Mouse (Mus musculus) lung, postnatal 14 days (tissue): Measurements from ENCODE around the gene Smarcd3.

ENCODE experiments used
- DNase-seq: peaks from one replicate; pipeline ENCODE4 v3.0.0; 2021

Smarcd3 gene

GRCm38 (mm10) chr5:24553621-24554244 is 70.5 kb downstream of the Smarcd3 start:
- DNase-seq, result no peak

DNA sequence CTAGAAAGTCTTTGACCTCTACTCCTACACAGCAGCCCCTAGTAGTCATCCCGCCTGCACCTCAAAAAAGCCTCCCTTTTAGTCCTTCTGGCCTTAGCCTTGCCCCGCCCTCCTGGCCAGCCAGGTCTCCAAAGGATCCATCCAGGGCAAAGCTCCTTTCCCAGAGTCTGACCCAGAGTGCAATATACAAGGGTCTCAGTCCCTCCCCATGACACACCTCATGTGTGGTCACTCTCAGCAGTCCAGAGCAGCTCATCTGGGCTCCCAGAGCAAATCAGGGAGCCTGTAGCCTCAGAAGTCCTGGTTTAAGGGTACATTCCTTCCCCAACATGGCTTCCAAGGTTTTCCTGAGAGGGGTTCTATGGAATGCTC is 72.9 kb downstream of the Smarcd3 start:
- no peak for DNase-seq

DNA sequence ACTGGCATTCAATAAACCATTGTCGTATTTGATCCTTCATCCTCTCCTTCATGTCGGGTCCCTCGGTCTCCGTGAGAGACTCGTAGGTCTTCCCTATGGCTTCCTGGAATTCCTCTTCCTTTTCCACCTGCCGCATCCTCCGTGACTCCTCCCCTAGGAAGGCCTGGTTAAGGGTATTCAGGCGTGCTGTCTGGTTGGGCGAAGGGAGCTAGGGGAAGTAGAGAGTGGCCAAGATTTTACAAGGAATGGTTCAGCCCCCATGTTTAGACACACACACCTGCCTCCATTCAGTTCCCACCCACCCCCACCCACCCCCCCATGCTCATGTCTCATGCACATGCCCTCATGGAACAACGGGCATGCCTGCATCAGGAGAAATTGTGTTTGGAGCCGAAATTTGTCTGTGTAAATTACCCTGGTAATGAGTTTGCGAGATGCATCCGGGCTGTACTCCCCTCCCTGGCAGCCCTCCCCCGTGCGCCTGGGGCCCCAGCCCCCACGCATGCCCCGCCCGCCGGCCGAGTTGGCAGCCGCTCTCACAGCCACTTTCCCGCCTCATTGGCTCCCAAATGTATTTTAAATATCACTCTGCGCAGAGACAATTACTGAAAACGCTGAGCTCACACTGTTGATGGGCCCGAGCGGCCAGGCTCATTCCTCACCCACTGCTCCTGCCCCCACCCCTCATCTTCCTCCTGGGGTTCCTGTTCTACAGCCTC is 73.5 kb downstream of the Smarcd3 start:
- DNase-seq, result peak; percentile 37

DNA sequence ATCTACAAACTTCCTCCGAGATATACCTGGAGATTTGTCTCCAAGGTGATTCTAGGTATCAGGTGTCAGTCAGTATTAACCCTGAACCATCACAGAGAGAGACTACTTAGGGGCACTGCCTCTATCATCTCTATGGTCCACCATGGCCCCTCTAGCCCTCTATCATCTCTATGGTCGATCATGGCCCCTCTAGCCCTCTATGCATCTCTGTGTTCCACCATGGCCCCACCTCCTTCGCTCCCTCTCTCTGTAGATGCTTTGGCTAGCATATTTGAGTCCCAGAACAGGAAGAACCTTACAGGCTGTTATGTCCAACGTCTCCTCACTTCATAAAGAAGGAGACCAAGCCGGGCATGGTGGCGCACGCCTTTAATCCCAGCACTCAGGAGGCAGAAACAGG is 81.6 kb downstream of the Smarcd3 start:
- no peak for DNase-seq

- DNase-seq, result no peak
Observed at GRCm38 (mm10) chr5:24541144-24541569, 83.1 kb downstream of the Smarcd3 start.
